Mouse (Mus musculus): ENCODE data around the gene Lenep. TPM values are rescaled to one million over a fixed set of nuclear protein-coding genes. Genes with fewer than 3 reads are reported as not detected.
A peak's percentile ranks its signal among the peaks of the same experiment; 100 is the strongest.
"Not testable (repeated sequence)": the region's sequence is repeated elsewhere in the genome, so short reads cannot be mapped to it uniquely, and the experiment has no call there.

Gene Lenep
- polyA plus RNA-seq, 1 experiment from 2014 or later: 0.22 TPM

DNA sequence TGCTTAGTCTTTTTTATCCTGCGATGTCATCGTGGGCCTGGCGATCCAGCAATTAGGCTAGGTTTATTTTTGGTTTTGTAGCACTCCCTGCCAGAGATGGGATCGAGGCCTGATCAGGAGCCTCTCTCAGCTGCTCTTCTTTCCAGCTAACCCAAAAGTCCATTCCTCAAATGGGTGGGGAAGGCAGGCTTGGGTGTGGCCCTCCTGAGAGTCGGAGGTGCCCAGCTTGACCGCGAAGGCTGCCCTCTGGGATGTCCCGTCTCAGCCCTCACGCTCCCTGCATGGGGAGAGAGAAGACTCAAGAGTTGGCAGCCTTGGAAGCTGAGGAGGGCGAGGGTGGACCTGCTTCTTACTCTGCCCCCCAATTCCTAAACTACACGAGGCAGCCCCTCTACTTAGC, 31.9 kb upstream of the Lenep start:
- WGBS: 84% methylated on average over 11 of the region's 11 CpGs
- no peak overlapping the region for H3K27ac ChIP-seq (ENCODE audit: low read depth, low read length)
- H3K9me3 ChIP-seq (ENCODE audit: control insufficient read depth, low read length): no peaks in the 10 kb centered on the region
- DNase-seq (ENCODE audit: low spot score) (no peak), ATAC-seq (ENCODE audit: low FRiP score) (no peak)
- H3K4me3 ChIP-seq (ENCODE audit: low read depth, low read length): no peak overlapping the region
- H3K9ac ChIP-seq (ENCODE audit: low read depth, low read length): no peak overlapping the region
- peaks cover 9% of the 10 kb centered on the region for H3K4me1 ChIP-seq (replicated peaks; ENCODE audit: control insufficient read depth, insufficient read depth, low read length)
- H3K4me2 ChIP-seq (replicated peaks; ENCODE audit: low read depth, low read length): no peak overlapping the region
- H3K27me3 ChIP-seq (ENCODE audit: control insufficient read depth, insufficient read depth, low read length): no peaks in the 10 kb centered on the region
- peaks cover 7% of the 10 kb centered on the region; the same call in 1 of the 2 replicates for H3K36me3 ChIP-seq (ENCODE audit: control insufficient read depth, insufficient read depth, low read length)

DNA sequence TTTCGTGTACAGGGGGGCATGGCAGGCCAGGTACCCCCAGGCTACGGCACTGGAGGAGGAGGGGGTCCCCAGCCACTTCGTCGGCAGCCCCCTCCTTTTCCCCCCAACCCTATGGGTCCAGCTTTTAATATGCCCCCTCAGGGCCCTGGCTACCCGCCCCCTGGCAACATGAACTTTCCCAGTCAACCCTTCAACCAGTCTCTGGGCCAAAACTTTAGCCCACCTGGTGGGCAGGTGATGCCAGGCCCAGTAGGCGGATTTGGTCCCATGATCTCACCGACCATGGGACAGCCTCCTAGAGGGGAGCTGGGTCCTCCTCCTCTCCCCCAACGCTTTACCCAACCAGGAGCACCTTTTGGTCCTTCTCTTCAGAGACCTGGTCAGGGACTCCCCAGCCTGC, 30.0 kb upstream of the Lenep start:
- H3K4me2 ChIP-seq (replicated peaks; ENCODE audit: low read depth, low read length): no peak overlapping the region
- no peaks in the 10 kb centered on the region for H3K27me3 ChIP-seq (ENCODE audit: control insufficient read depth, insufficient read depth, low read length)
- DNase-seq (ENCODE audit: low spot score) (no peak), ATAC-seq (ENCODE audit: low FRiP score) (no peak)
- H3K4me1 ChIP-seq (replicated peaks; ENCODE audit: control insufficient read depth, insufficient read depth, low read length): peaks cover 9% of the 10 kb centered on the region
- H3K9ac ChIP-seq (ENCODE audit: low read depth, low read length): no peak overlapping the region
- no peak overlapping the region for H3K4me3 ChIP-seq (ENCODE audit: low read depth, low read length)
- peaks cover 10% of the 10 kb centered on the region; the same call in 1 of the 2 replicates for H3K36me3 ChIP-seq (ENCODE audit: control insufficient read depth, insufficient read depth, low read length)
- H3K27ac ChIP-seq (ENCODE audit: low read depth, low read length): no peak overlapping the region
- H3K9me3 ChIP-seq (ENCODE audit: control insufficient read depth, low read length): no peaks in the 10 kb centered on the region
- 97% methylated on average over 8 of the region's 8 CpGs for WGBS

DNA sequence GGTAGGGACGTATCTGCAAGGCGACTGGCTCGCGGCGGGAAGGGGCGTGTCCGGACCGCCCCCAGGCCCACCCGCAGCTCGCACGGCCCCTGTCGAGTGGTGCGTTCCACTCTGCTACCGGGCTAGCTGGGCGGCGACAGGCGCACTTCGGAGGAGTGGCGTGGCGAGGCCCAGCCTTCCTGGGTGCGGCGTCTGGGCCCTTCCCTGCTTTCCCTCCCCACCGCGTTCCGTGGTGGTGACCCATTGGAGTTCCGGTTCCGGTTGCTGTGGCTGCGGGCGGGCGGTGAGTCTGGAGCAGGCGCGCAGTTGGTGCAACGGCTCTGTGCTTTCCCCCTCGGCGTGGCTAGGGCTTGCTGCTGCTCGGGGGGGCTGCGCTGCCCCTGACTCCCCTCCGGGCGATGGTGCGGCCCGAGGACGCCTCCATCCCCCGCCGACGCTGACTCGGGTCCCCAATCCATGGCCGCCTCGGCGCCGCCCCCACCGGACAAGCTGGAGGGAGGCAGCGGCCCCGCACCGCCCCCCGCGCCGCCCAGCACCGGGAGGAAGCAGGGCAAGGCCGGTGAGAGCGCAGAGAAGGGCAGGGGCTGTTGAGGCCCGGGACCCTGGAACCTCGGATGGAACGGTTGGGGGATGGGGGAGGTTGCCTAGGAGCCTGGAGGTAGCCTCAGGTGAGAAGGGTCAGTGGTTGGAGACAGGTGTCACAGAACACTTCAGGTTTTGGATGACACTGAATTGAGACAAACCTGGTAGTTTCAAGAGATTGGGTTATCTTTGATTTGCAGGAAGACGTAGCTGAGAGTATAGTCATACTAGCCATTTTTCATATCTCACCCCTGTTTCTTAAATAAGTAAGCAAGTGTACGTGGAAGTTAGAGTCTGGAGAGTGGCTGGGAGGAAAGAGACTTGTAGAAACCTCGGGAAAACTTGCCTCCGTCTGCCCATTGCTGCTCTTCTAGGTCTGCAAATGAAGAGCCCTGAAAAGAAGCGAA, 27.9 kb upstream of the Lenep start, which contains the start of gene Pygo2:
TSS of gene Pygo2 (plus strand) at position 44 of the 989 bp plus-strand sequence.
- ATAC-seq (ENCODE audit: low FRiP score) (peak; percentile 98), DNase-seq (ENCODE audit: low spot score) (peak; percentile 93)
- no peaks in the 10 kb centered on the region for H3K27me3 ChIP-seq (ENCODE audit: control insufficient read depth, insufficient read depth, low read length)
- WGBS: 2% methylated on average over 68 of the region's 68 CpGs
- H3K9me3 ChIP-seq (ENCODE audit: control insufficient read depth, low read length): no peaks in the 10 kb centered on the region
- peaks cover 10% of the 10 kb centered on the region; the same call in 1 of the 2 replicates for H3K36me3 ChIP-seq (ENCODE audit: control insufficient read depth, insufficient read depth, low read length)
- H3K4me2 ChIP-seq (replicated peaks; ENCODE audit: low read depth, low read length): peak within 1 kb of the TSS; percentile 63
- peak within 1 kb of the TSS; percentile 90 for H3K4me3 ChIP-seq (ENCODE audit: low read depth, low read length)
- H3K4me1 ChIP-seq (replicated peaks; ENCODE audit: control insufficient read depth, insufficient read depth, low read length): peaks cover 3% of the 10 kb centered on the region
- H3K27ac ChIP-seq (ENCODE audit: low read depth, low read length): peak within 1 kb of the TSS; percentile 89
- peak within 1 kb of the TSS; percentile 83 for H3K9ac ChIP-seq (ENCODE audit: low read depth, low read length)

DNA sequence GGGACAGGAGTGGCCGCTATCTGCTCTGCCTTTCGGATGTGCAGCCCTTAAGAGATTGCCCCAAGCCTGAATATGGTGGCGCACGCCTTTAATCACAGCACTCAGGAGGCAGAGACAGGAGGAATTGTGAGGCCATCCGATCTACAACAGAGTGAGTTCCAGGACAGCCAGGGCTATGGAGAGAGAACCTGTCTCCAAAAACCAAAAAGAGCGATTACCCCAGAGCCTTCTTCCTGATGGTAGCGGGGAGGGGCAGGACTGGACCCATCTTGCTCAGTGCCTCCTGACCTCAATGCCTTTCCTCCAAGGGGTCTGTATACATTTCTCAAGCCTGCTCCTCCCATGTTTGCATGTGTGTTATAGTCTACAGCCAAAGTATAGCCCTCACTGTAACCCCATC, 26.4 kb upstream of the Lenep start:
- not testable (repeated sequence) for H3K4me2 ChIP-seq (replicated peaks; ENCODE audit: low read depth, low read length); ATAC-seq (ENCODE audit: low FRiP score); H3K4me3 ChIP-seq (ENCODE audit: low read depth, low read length); H3K36me3 ChIP-seq (ENCODE audit: control insufficient read depth, insufficient read depth, low read length); H3K4me1 ChIP-seq (replicated peaks; ENCODE audit: control insufficient read depth, insufficient read depth, low read length); H3K27me3 ChIP-seq (ENCODE audit: control insufficient read depth, insufficient read depth, low read length); H3K27ac ChIP-seq (ENCODE audit: low read depth, low read length); H3K9me3 ChIP-seq (ENCODE audit: control insufficient read depth, low read length); DNase-seq (ENCODE audit: low spot score); H3K9ac ChIP-seq (ENCODE audit: low read depth, low read length)
- WGBS: 95% methylated on average over 6 of the region's 7 CpGs

DNA sequence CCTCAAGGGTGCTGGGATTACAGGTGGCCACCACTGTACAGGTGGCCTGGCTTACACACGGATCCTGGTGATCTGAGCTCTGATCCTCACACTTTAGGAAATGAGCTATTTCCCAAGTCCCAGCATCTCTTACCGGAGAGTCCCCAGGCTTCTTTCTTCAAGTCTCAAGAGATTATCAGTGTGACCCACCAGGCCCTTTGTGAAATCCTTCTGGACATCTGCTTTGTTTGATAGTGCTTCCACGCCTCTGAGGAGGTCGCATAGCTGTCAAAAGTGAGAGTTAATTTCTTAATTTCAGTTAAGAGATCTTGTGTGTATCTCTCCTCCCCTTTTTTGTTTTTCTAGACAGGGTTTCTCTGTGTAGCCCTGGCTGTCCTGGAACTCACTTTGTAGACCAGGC, 23.3 kb upstream of the Lenep start:
- H3K4me1 ChIP-seq (replicated peaks; ENCODE audit: control insufficient read depth, insufficient read depth, low read length): peaks cover 4% of the 10 kb centered on the region; the same call in 1 of the 2 replicates
- H3K9ac ChIP-seq (ENCODE audit: low read depth, low read length): no peak overlapping the region
- WGBS: 83% methylated on average over 4 of the region's 4 CpGs
- H3K27ac ChIP-seq (ENCODE audit: low read depth, low read length): no peak overlapping the region
- no peaks in the 10 kb centered on the region for H3K27me3 ChIP-seq (ENCODE audit: control insufficient read depth, insufficient read depth, low read length)
- H3K36me3 ChIP-seq (ENCODE audit: control insufficient read depth, insufficient read depth, low read length): peaks cover 2% of the 10 kb centered on the region; the same call in 1 of the 2 replicates
- no peak overlapping the region for H3K4me3 ChIP-seq (ENCODE audit: low read depth, low read length)
- no peak for DNase-seq (ENCODE audit: low spot score)
- H3K4me2 ChIP-seq (replicated peaks; ENCODE audit: low read depth, low read length): no peak overlapping the region
- ATAC-seq (ENCODE audit: low FRiP score): no peak
- no peaks in the 10 kb centered on the region for H3K9me3 ChIP-seq (ENCODE audit: control insufficient read depth, low read length)

DNA sequence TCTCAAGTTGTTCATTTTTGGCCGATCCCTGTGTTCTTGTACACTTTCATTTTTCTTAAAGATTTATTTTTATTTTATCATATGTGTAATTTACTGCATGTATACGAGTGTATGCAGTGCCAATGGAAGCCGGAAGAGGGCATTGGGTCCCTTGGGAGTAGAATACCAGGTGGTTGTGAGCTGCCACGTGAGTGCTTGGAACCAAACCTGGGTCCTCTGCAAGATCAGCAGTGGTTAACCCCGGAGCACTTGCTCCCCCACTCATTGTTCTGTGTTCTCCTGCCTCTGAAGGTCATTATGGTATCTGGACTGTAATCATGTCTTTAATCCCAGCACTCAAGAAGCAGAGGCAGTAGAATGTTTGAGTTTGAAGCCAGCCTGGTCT, 22.5 kb upstream of the Lenep start:
- H3K9me3 ChIP-seq (ENCODE audit: control insufficient read depth, low read length): no peaks in the 10 kb centered on the region
- peaks cover 2% of the 10 kb centered on the region; the same call in 1 of the 2 replicates for H3K36me3 ChIP-seq (ENCODE audit: control insufficient read depth, insufficient read depth, low read length)
- WGBS: 86% methylated on average over 5 of the region's 5 CpGs
- no peak for ATAC-seq (ENCODE audit: low FRiP score)
- no peak overlapping the region for H3K4me2 ChIP-seq (replicated peaks; ENCODE audit: low read depth, low read length)
- H3K9ac ChIP-seq (ENCODE audit: low read depth, low read length): no peak overlapping the region
- no peak for DNase-seq (ENCODE audit: low spot score)
- H3K27ac ChIP-seq (ENCODE audit: low read depth, low read length): no peak overlapping the region
- H3K4me1 ChIP-seq (replicated peaks; ENCODE audit: control insufficient read depth, insufficient read depth, low read length): peaks cover 4% of the 10 kb centered on the region; the same call in 1 of the 2 replicates
- no peak overlapping the region for H3K4me3 ChIP-seq (ENCODE audit: low read depth, low read length)
- H3K27me3 ChIP-seq (ENCODE audit: control insufficient read depth, insufficient read depth, low read length): no peaks in the 10 kb centered on the region

DNA sequence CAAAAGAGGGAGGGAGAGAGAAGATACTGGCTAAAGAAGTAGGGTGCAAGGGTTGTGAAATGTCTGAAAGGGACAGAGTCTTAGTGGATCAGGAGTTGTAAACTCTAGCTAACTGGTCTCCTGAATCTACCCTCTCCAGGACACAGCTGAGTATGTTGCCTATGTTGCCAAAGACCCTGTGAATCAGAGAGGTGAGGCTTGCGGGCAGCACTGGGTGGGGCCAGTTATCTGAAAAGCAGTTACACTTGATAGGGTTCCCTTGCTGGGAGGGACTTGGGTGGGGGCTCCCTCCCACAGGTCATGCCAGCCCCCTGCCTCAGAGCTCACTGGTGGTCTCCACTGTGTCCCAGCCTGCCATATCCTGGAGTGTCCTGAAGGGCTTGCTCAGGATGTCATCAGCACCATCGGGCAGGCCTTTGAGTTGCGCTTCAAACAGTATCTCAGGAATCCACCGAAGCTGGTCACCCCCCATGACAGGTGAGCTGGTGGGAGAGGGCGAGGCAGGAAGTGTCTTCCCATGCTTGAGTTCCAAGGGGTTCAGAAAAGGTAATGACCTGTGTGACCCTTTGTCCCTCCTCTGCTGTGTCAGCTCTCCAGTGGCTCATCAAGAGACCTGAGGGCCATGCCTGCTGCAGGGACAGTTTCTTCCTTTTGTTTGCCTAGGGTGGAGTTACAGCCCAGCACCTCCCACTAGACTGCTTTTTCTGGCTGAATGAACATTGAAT, 22.0 kb upstream of the Lenep start:
- Histone ChIP-seq H3K27me3 (ENCODE audit: control insufficient read depth, insufficient read depth, low read length) (no peaks in the 10 kb centered on the region), H3K4me2 (replicated peaks; ENCODE audit: low read depth, low read length) (no peak overlapping the region), H3K36me3 (ENCODE audit: control insufficient read depth, insufficient read depth, low read length) (peaks cover 2% of the 10 kb centered on the region; the same call in 1 of the 2 replicates), H3K27ac (ENCODE audit: low read depth, low read length) (no peak overlapping the region), H3K9me3 (ENCODE audit: control insufficient read depth, low read length) (no peaks in the 10 kb centered on the region), H3K4me3 (ENCODE audit: low read depth, low read length) (no peak overlapping the region), H3K4me1 (replicated peaks; ENCODE audit: control insufficient read depth, insufficient read depth, low read length) (peaks cover 7% of the 10 kb centered on the region; the same call in 1 of the 2 replicates), H3K9ac (ENCODE audit: low read depth, low read length) (no peak overlapping the region)
- DNase-seq (ENCODE audit: low spot score) (no peak), ATAC-seq (ENCODE audit: low FRiP score) (no peak)
- 90% methylated on average over 5 of the region's 5 CpGs for WGBS

DNA sequence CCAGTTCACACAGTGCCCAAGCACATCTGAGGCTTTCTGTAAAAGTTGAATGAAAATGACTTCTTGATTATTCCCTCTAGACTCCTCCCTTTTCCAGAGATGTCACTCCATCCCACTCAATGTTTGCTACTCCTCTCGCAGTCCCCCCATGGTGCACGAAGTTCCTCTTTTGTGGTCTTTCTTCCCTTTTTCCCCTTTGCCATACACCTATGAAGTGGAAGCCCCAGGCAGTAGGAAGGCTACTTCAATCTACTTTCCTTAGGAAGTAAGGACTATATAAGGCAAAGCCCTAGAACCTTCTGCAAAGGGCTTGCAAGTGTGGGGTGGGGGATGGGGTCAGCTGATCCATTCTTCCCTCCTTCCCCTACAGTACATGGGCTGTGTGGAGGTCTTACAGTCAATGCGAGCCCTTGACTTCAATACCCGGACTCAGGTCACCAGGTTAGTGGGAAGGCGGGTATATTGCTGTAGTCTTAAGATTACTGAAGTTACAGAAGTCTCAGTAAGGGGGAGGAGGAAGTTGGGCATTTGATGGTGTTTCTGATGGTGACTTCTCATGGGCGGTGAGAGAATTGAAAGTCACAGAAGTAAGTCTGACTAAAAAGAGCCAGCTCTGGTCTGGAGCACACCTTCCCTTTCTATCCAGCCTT, 20.1 kb upstream of the Lenep start:
- Histone ChIP-seq H3K4me3 (ENCODE audit: low read depth, low read length) (peak overlapping the region; percentile 41), H3K27ac (ENCODE audit: low read depth, low read length) (no peak overlapping the region), H3K4me1 (replicated peaks; ENCODE audit: control insufficient read depth, insufficient read depth, low read length) (peaks cover 9% of the 10 kb centered on the region; the same call in 1 of the 2 replicates), H3K4me2 (replicated peaks; ENCODE audit: low read depth, low read length) (peak overlapping the region; percentile 56), H3K36me3 (ENCODE audit: control insufficient read depth, insufficient read depth, low read length) (no peaks in the 10 kb centered on the region), H3K27me3 (ENCODE audit: control insufficient read depth, insufficient read depth, low read length) (no peaks in the 10 kb centered on the region), H3K9me3 (ENCODE audit: control insufficient read depth, low read length) (no peaks in the 10 kb centered on the region), H3K9ac (ENCODE audit: low read depth, low read length) (no peak overlapping the region)
- ATAC-seq (ENCODE audit: low FRiP score) (no peak), DNase-seq (ENCODE audit: low spot score) (no peak)
- 67% methylated on average over 6 of the region's 6 CpGs for WGBS
